Mouse (Mus musculus) lung, postnatal 10 days (tissue): Measurements from ENCODE around the gene Prr3.
A peak's percentile ranks its signal among the peaks of the same experiment; 100 is the strongest.
"Not testable (repeated sequence)": the region's sequence is repeated elsewhere in the genome, so short reads cannot be mapped to it uniquely, and the experiment has no call there.

Experiments
- DNase-seq: peaks from one replicate; pipeline ENCODE4 v3.0.0; 2021

The Prr3 gene

DNA sequence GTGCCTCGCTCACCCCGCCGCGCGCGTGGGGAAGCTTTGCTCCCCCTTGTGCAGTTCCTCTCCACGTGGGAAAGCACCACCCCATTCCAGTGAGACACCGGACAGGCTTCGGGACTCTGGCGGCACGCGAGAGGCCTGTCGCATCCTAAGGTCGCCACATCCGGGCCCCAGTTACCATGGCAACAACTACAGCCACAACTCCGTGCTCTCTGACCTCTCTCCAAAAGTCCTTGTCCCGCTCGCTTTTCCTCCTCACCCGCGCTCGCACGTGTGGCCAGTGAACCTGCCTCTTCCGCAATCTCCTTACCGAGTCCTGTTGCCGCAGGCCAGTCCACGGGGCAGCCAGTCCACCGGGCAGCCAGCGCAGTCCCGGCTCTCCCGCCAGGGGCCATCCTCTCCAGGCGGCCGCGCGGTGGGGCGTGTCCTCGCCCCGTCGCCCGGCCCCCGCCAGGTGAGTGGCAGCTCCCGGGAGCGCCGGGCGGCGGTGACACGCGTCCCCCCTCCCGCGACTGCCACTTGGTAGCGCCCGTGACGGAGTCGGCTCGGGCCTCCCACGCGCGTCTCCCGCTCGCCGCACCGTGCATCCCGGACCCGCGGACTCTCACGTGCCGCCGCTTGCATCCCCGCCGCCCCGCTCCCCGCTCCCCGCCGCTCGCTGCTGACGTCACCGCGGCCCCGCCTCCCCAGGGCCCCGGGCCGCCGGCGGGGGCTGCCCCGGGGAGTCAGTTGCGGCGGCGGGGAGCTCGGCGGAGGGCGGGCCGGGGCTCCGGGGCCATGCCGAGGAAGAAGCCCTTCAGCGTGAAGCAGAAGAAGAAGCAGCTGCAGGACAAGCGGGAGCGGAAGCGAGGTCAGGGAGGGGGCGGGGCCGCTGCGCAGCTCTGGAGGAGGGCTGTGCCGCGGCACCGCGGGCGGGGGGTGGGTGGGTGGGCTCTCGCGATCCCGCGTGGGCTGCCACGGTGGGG, at the start of gene Prr3, which contains the start of gene Gnl1:
Gene Prr3 (minus strand): TSS at position 836 of the 962 bp plus-strand sequence.
Gene Gnl1 (plus strand): TSS at position 451 of the 962 bp plus-strand sequence.
- peak; percentile 95 for DNase-seq

GRCm38 (mm10) chr17:36028879-36029619, 49.0 kb upstream of the Prr3 start:
- no peak for DNase-seq

GRCm38 (mm10) chr17:36027663-36028062, 47.6 kb upstream of the Prr3 start:
- no peak for DNase-seq

- no peak for DNase-seq
Observed at GRCm38 (mm10) chr17:36025901-36026300, 45.9 kb upstream of the Prr3 start.

DNA sequence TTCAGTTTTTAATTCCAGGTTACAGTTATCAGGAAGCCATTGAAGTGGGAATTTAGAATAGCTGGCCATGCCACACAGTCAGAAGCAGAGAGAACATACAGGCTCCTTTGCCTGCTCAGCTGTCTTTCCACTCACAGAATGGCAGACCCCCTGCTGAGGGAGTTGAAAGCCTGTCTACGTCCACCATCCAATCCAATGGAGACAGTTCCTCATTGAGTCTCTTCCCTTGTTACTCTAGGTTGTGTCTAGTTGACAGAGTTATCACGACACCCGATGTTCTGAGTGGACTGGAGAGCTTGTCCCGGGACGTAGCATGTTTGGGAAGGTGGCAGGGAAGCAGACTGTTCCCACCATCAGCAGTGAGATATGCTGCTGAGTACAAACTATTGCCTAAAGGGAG, 45.2 kb upstream of the Prr3 start:
- no peak for DNase-seq

- DNase-seq: peak; percentile 60
Observed at GRCm38 (mm10) chr17:36023710-36024654, 43.9 kb upstream of the Prr3 start.

DNA sequence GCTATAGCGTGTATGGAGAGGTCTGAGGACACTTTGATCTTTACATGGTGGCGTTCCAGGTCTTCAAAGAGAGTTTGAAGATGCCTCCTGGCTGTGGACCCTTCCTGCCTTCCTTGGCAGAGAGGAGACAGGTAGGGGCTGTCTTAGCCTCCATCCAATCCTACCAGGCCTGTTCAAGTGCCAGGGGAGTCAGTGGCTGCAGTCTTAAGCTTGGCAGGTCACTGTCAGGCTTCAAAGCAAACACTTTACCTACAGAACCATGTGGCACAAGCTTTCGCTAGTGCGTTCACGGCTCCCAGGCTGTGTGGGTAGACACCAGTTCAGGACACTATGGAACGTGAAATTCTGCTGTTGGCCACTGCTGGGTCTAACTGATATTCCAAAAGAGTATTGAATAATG, 42.9 kb upstream of the Prr3 start:
- no peak for DNase-seq

DNA sequence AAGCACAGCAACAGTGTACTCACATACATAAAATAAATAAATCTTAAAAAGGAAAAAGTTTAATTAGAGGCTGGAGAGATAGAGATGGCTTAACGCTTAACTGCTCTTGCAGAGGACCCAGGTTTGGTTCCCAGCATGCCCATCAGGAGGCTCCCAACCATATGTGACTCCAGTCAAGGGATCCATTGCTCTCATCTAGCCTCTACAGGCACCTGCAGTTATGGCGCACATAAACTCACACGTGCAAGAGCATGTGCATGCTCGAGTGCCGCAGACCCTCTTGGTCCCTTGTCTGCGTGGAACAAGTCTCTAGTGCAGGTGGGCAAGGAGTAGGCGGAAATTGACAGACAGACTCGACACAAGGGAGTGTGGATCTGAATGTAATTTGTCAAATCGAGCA, 42.1 kb upstream of the Prr3 start:
- DNase-seq: no peak

DNA sequence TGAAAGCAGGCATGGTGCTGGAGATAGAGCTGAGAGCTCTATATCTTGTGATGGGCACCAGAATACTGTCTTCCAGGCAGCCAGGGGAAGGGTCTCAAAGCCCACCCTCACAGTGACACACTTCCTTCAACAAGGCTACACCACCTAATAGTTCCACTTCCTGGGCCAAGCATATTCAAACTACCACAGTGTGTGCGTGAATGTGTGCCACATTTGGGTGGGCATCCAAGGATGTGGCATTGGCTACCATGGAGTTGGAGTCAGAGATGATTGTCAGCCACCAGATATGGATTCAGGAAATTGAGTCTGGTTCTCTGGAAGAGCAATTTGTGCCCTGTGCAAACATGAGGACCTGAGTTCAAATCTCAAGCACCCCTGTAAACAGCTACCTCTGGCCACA, 41.3 kb upstream of the Prr3 start:
- DNase-seq: no peak

DNA sequence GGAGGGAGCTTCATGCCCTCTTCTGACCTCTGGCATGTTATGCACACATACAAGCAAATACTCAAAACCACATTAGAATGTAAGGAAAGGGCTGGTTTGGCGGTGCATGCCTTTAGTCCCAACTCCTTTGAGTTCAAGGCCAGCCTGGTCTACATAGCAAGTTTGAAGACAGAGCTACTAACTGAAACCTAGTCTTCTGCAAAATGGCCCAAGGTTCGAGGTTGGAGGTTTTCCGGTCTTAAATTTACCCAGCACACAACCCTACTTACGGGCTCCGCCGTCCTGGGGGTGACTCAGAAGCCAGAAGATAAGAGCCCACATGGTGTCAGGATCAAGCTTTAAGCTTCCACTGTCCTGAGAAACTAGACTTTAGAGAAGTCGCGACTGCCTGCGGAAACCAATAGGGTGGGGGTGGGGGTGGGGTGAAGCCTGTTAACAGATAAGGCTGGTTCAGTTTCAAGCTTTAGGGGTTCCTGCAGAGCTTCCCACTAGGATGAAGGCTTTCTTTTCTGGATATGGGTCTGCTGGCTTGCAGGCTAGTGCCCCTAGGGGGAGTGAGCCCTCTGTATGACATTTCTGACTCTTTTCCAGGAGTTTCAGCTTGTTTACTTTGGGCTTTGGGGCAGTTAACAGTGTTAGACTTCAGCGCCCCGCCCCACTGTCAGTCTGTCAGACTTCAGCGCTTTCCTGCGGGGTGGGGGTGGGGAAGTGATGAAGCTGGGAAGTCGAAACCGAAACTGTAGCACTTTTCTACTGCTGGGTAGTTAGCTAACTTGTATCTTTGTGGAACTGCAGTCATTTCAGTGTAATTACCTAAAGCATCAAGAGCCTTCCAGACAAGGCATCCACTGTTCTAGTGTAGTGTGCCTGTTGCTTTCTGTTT, 40.4 kb upstream of the Prr3 start, which contains the start of gene H2-T24:
Gene H2-T24 (minus strand): TSS at position 370 of the 883 bp plus-strand sequence.
- peak; percentile 91 for DNase-seq

DNA sequence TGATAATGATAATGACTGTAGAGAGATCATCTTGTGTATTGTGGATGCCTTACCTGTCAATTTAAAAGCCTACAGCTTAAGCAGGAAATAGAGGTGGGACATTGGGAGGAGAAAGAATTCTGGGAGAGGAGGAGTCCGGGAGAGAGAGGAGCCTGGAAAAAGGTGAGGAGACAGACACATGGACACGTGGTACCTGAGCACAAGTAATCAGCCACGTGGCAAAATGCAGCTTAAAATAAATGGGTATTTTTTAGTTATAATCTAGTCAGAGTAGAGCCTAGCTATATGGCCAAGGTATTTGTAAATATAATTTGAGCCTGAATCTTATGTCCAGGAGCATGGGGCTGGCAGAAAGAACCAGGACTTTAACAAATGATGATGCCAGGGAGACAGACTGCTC, 39.5 kb upstream of the Prr3 start:
- DNase-seq: no peak

DNA sequence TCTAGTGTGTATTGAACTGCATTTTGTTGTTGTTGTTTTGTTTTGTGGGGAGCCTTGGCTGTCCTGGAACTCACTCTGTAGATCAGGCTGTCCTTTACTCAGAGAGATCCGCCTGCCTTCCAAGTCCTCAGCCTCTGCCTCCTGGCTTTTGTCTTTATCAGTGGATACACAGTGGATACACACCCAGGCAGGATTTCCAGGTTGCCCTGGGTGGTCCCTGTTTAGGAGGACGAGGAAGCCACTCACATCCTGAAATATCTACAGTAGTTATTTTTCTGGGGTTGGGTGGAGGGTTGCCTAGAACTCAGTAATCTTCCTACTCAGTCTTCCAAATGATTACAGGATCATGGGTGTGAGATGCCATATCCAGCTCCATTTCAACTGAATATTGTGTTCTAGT, 38.9 kb upstream of the Prr3 start:
- DNase-seq: peak; percentile 29

GRCm38 (mm10) chr17:36017046-36017445, 37.0 kb upstream of the Prr3 start:
- no peak for DNase-seq

DNA sequence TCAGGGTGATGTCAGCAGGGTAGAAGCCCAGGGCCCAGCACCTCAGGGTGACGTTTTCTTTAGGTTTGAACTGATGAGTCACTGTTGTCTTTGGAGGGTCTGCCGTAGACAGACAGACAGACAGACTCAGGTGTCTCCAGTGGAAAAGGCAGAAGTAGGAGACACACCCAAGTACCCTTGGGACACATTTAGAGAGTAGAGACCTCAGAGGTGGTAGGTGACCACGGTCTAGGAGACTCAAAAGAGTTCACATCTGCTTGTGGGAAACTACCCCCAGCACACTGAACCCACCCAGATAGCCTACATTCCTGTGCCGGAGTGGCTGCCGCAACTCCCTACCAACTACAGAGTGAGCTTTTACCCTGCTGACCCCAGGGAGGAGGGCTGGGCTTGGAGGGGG, 34.9 kb upstream of the Prr3 start:
- DNase-seq: no peak

DNA sequence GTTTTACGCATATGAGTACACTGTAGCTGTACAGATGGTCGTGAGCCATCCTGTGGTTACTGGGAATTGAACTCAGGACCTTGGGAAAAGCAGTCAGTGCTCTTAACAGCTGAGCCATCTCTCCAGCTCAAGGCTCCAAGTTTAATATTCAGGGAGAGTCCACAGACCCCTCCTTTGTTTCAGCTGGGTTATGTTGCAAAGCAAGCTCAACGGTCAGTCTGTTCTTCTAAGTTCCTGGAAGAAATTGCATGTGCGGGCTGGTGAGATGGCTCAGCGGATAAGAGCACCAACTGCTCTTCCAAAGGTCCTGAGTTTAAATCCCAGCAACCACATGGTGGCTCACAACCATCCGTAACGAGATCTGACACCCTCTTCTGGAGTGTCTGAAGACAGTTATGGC, 24.4 kb upstream of the Prr3 start:
- not testable (repeated sequence) for DNase-seq

GRCm38 (mm10) chr17:36003331-36003730, 23.3 kb upstream of the Prr3 start:
- no peak for DNase-seq

- DNase-seq: no peak
Observed at GRCm38 (mm10) chr17:36001966-36002365, 21.9 kb upstream of the Prr3 start.

- no peak for DNase-seq
Observed at GRCm38 (mm10) chr17:36001121-36001897, 21.3 kb upstream of the Prr3 start.

DNA sequence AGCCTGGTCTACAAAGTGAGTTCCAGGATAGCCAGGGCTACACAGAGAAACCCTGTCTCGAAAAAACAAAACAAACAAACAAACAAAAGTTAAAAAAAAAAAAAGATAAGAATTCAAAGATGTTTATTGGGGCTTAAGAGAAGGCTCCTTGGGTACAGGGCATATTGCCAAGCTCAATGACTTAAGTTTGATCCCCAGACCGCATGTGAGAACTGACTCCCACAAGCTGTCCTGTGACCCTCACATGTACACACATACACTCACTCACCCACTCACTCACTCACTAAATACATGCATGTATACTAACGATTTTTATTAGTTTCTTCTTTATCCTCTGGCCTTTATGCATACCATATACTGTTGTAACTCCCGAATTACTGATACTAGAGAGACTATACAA, 20.3 kb upstream of the Prr3 start:
- DNase-seq: no peak

DNA sequence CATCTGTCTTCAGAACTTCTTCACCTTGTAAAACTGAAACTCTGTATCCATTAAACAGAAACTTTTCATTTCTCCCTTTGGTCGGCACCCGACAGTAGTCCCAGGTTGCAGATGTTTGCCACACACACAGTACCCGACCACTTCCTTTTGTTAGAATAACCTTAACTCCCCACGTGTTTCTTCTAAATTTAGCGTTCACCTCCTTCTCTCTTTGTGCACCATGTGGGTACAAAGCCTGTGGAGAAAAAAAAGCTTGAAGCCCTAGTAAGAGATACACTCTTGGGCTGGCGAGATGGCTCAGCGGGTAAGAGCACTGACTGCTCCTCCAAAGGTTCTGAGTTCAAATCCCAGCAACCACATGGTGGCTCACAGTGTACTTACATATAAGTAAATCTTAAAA, 19.3 kb upstream of the Prr3 start:
- DNase-seq: no peak
